Mouse (Mus musculus) urinary bladder, adult 18-20 months (tissue): Measurements from ENCODE around the gene Cltc.

Source experiments
- DNase-seq, 2 experiments: peaks; one replicate each; pipeline ENCODE4 v3.0.0; 2022; ENCODE audit warnings: low spot score in 2 of 2, mixed read lengths in 2 of 2

The Cltc gene

DNA sequence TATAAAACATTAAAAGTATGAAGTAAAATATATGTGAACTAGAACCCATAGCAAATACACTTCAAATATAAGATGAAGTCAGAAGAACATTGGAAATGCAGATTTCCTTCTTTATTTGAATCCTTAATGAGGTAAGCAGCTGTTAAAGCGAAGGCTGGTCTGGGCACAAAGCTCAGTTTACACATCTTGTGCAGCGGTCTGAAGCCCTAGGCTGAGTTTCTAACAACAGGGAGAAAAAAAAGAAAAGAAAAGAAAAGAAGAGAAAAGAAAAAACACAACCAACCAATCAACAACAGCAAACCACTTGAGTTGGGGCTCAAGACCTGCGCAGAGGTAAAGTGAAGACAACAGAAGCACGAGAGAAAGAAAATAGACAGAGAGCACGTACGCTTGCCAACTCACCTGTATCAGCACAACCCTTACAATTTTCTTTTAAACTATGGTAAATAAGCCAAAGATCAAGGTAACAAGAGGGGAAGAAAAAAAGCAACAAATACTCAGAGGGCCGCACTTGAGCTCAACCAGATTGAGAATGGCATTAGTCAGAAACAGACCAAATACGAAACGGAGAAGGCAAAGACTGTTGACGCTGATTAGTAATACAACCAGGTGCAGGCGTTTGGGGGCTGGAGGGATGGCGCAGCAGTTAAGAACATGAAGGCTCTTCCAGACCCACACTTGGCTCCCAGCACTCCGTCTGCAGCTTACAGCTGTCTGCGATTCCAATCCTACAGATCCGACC is 109.5 kb downstream of the Cltc start:
- DNase-seq, result no peak

DNA sequence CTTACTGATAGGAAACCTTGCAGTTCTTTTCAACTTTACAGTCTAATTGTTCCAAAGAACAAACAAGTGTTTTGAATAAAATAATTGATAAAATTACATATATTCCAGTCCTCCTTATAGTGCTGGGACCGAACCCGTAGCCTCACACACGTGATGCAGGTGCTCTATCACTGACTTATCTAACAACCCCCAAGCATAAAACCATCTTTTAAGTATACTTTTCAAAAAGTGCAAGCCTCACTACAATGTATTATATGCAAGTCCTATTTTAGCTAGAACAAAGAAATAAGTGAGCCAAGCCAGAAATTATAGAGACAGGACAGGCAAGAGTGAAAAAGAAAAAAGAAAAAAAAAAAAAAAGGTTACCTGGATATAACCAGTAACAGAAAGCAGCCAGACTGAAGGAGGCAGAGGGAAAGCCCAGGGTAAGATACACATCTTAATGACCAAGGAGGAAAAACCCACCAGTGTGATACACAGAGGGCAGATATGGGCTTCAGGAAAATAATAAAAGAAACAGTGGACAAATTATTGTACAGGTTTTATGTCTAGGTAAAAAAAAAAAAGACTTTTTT is 110.4 kb downstream of the Cltc start:
- no peak for DNase-seq

DNA sequence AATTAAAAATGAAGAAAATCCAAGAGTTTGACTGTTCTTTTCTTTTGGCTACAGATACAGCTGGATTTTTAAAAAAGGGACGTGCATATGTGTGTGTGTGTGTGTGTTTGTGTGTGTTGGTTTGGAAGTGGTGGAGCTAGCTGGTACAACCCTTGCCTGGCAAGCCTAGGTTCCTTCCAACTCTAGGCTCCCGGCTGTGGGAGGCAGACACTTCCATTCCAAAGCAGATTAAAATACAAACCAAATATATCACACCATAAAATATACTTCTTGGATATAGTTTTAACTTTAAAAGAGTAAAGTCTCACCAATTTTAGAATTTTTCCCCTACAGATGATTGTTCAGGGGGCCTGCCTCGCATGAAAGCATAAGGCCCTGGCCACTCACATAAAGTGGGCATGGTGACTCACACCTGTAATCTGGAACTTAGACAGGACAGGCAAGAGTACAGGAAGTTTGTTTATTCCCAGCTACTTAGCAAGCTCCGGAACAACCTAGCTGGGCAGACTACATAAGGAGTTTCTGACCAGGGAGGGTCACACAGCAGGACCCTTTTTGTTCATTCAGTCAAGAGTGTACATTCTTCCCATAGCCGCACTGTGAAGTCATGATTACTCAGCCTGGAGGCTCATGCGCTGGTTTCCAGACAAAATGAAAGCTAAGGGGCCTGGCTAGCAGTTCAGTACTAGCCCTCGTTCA is 111.1 kb downstream of the Cltc start:
- no peak for DNase-seq

DNA sequence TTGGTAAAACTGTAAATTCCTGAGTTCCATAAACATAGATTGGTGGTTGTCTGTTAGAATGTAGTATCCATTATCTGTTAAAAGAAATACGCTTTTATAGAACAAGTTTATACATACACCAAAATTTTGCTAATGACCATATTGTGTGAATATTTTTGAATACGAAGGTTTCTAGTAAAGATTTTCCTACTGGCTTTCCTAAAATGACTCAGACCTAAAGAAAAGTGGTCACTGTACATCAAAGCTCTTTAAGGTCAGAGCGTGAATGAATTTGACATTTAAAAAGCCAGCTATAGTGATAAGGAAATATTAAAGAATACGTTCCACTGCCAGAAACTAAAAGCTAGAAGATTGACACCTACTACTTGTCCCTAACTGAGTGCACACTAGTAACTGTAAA is 112.8 kb downstream of the Cltc start:
- DNase-seq, result no peak
